Mouse (Mus musculus) heart, postnatal 14 days (tissue): ENCODE data around the gene Tfap2d. TPM values are rescaled to one million over a fixed set of nuclear protein-coding genes. Genes with fewer than 3 reads are reported as not detected.

Experiments
- DNase-seq, 2 experiments: peaks; one replicate each; pipeline ENCODE4 v3.0.0; 2021 to 2022
- intact Hi-C: fragments of 180-260 bp; cut with DNase I; formaldehyde crosslinking; loops from one replicate; pipeline ENCODE4 v1.15.1; 2025
- long read RNA-seq, 2 experiments: library from polyadenylated mRNA; stranded (forward); transcript quantifications; one replicate each; pipeline ENCODE4 v2.0.0; 2021
- total RNA-seq, 2 experiments: library from RNA; stranded (reverse); gene quantifications; 2 replicates each; pipeline ENCODE4 v1.2.3; 2021

Gene Tfap2d
- not detected for total RNA-seq
- long read RNA-seq, experiment 1, result 0 reads
- long read RNA-seq, experiment 2, result 0 reads

DNA sequence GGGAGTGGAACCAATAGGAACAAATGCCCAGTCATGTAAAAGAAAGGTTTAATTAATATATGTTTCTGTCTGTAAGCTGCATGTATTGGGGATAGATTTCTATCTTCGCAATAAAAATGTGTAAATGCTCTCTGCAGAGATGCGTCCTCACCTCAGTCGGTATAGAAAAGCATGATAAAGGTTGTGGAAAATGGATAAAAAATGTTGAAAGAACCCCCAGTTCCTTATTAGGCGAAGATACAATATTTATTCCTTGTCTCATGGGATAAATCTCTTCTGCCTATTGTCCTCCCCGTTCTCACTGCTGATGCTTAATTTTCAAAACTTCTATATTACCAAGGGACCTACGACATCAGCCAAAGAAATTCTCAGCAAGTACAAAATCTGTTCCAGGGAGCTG, at the start of gene Tfap2d:
Gene Tfap2d (plus strand): TSS at position 392 of the 400 bp plus-strand sequence.
- intact Hi-C loops, result no loop called here
- DNase-seq, result no peak

- intact Hi-C loops, result no loop called here
- no peak for DNase-seq
Observed at GRCm38 (mm10) chr1:19056300-19056699, 46.5 kb upstream of the Tfap2d start.

GRCm38 (mm10) chr1:19056861-19057260, 46.0 kb upstream of the Tfap2d start:
- intact Hi-C loops, result no loop called here
- no peak for DNase-seq

GRCm38 (mm10) chr1:19088078-19088477, 14.7 kb upstream of the Tfap2d start:
- no peak for DNase-seq
- intact Hi-C loops, result no loop called here

DNA sequence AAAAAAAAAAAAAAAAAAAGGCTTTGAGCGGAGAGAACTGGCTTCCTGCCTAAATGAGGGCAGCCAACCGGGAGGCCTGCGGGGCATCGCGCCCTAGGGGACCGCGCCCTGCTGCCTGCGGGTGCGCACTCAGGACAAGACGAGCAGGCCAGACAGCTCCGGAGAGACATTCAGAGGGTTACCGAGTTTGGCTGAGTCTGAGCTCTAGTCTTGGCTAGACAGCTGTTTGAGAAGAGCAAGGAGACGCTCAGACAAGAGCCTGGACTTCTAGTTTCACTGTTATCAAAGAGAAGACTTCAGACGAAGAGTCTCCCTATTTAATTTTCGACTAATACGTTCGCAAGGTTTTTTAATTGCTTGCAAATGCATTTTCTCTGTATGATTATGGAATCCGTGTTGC, 5.9 kb upstream of the Tfap2d start:
- no peak for DNase-seq
- intact Hi-C loops, result no loop called here

- DNase-seq, result no peak
- intact Hi-C loops, result no loop called here
Observed at GRCm38 (mm10) chr1:19103316-19103715, 494 bp downstream of the Tfap2d start.

- intact Hi-C loops, result no loop called here
- DNase-seq, result no peak
Observed at GRCm38 (mm10) chr1:19103776-19104142, 937 bp downstream of the Tfap2d start.

DNA sequence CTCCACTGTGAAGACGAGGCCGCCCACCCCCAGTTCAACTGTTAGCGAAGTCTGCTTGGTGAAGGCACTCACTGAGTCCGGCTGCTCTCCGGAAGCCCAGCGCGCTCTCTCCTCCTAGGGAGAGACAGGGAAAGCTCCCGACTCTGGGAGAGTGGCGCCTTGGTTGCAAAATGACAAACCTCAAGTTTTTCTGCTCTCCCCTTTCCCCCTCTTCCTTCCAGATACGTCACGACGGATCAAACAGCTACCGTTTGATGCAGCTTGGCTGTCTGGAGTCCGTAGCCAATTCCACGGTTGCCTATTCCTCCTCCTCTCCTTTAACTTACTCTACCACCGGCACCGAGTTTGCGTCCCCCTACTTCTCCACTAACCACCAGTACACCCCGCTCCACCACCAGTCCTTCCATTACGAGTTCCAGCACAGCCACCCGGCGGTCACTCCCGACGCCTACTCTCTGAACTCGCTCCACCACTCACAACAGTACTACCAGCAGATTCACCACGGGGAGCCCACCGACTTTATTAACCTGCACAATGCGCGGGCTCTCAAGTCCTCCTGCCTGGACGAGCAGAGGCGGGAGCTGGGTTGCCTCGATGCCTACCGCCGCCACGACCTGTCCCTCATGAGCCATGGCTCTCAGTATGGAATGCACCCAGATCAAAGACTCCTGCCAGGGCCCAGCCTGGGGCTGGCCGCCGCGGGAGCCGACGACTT, 1.5 kb downstream of the Tfap2d start:
- intact Hi-C loops, result no loop called here
- no peak for DNase-seq

- no peak for DNase-seq
- intact Hi-C loops, result no loop called here
Observed at GRCm38 (mm10) chr1:19106401-19106800, 3.6 kb downstream of the Tfap2d start.

DNA sequence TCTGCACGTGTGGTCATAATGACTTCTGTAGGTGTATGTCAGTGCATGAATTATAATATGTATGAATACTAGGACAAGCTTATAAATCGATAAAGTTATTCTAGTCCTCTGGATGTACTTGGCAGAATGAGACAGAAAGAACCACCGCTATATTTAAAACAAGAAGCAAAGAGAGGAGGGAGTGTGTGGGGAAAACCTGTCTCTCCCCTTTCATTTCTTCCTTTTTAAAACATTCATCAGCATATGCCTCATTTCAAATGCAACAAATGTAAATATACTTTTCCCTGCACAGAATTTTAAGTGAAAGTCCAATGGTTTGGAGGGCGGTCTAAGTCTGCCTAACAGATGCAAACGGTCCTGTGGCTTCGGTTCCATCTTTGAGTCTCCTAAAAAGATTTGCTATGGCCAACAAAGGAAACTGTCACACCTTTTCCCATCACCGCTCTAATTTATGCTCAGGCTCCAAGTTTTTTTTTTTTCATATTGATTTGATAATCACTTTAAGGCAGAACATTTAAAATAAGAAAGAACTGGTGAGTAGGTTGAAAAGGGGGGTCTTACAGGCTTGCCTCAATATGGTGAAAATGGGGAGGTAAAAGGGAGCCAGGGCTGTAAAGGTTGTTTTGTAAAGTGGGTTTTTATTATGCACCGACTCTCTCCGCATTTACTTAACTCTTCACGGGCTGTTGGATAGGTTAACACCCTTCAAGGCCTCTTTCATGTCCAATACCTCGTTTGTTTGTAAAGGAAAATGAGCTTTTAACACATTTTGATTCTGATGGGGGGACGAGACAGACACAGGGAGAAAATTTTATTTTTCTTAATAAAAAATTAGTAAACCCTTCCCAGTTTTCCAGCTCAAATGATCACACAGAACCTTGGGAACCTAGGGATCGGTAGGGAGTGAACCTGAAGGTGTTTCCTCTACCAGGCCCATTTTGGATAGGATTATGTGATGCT, 4.3 kb downstream of the Tfap2d start:
- intact Hi-C loops, result no loop called here
- no peak for DNase-seq

DNA sequence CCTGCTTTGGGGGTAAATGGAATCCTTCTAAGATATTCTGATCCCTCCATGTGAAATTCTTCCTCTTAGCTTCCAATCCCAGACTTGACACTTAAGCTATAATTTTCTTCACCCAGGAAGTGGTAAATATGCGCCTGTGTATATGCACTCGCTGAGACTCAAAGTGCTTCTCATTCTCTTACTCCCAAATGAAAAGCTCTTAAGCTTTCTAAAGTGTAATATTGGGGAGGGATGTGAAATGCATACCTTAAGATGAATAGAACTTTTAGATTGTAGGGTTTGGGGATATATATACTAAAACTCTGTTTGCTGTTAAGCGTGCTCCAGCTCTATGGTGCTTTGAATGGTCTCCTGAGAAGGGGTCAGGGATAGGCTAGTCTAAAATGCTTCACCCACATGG, 5.0 kb downstream of the Tfap2d start:
- intact Hi-C loops, result no loop called here
- DNase-seq, result no peak

DNA sequence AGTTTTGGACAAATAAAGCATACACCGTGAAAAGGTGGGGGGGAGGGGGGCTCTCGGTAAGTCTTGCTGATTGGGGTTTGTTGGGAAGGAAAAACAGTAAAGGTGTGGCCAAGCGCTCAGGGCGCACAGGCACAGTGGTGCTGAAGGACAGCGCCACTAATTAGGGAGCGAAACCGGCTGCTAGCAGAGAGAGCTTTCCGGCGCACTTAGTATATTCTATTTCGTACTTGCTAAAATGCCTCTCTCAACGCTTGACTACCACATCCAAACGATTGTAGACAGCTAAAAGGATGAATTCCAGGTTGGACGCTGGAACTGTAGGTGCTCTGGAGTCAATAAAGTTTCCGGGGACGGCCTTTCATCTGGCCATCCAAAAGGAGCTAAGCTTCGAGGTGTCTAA, 6.9 kb downstream of the Tfap2d start:
- intact Hi-C loops, result no loop called here

DNA sequence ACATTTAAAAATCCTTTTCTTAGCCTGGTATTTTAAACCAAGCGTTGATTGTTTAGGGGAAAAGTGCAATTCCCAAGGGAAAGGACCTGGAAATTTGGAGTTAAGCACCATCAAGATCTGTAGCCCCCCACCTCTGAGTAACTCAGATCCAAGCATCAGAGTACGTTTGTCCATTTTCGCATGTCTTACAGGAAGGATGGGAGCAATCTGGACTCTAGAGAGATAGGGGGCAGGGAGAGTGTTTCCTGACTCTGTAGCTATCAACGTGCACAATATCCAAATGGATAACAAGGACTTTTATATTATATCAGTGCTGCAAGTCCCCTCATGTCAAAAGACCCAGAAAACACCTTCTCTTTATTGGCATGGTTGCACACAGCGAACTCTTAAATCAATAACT, 7.4 kb downstream of the Tfap2d start:
- intact Hi-C loops, result no loop called here
- DNase-seq, result no peak

More for the DNA sequence above, 6.9 kb downstream of the Tfap2d start:
- peak in 1 of 2 experiments; percentile 28 for DNase-seq

GRCm38 (mm10) chr1:19111020-19111419, 8.2 kb downstream of the Tfap2d start:
- intact Hi-C loops, result no loop called here
- DNase-seq, result no peak

GRCm38 (mm10) chr1:19178742-19179397, 76.0 kb downstream of the Tfap2d start:
- peak in 1 of 2 experiments; percentile 1 for DNase-seq
- intact Hi-C loops, result loop anchor here (5.0 kb wide), 1 partner anchor 817 kb away; no protein-coding TSS in a partner anchor

DNA sequence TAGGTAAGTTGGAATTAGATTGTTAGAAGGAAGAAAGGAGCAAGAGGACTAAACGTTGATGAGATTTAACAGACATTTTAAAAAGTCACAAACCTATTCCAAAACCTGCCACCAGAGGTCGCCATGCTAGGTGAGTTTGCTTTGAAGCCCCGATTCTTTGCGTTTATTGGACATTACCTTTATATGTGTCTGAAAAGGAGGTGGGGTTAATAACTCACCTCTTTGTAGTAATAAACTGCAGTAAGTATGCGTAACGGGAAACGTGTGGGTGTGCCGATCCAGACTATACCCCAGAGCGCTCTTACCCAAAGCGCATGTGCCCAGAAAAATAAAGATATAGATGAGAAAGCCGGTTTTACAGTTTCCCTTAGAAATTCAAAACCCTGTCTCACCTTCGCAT, 102.8 kb downstream of the Tfap2d start:
- peak; percentile 5 to 23 for DNase-seq
- intact Hi-C loops, result loop anchor here (5.0 kb wide), 2 partner anchors 767 to 1307 kb away; no protein-coding TSS in a partner anchor

GRCm38 (mm10) chr1:19206194-19206593, 103.4 kb downstream of the Tfap2d start:
- intact Hi-C loops, result loop anchor here (5.0 kb wide), 2 partner anchors 766 to 1306 kb away; no protein-coding TSS in a partner anchor
- no peak for DNase-seq

GRCm38 (mm10) chr1:19207611-19208010, 104.8 kb downstream of the Tfap2d start:
- DNase-seq, result no peak
- intact Hi-C loops, result loop anchor here (5.0 kb wide), 2 partner anchors 765 to 1305 kb away; no protein-coding TSS in a partner anchor

DNA sequence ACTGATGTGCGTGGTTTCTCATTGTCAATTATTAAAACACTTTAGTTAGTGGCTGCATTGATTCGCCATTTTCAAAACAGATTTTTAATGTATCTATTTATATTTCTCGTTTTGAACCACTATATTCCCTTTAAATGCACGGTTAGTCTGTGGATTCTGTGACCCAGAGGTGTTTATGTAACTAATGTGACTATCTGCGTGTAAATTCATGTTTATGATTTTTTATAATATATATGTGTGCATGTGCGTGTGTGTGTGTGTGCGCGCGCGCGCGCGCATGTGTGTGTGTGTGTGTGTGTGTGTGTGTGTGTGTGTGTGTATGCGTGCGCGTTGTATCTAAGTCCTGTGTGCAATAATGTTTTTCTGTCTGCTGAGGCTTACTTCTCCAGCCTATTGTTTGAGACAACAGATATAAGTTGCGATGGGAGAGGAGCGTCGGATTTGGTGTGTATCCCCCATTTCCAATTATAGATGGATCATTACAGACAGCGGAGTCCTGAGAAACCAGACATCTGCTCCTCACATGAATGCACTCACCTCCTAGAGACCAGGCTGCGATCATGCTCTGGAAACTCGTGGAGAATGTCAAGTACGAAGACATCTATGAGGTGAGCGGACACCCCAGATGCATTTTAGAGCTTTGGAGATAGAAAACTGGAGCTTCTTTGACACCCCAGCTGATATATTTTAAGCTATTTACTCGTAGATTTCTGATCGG, 106.0 kb downstream of the Tfap2d start, which contains the start of gene Tfap2b:
Gene Tfap2b (plus strand): TSS at position 274 of the 718 bp plus-strand sequence.
- intact Hi-C loops, result loop anchor here (5.0 kb wide), 2 partner anchors 764 to 1304 kb away; no protein-coding TSS in a partner anchor
- no peak for DNase-seq

- DNase-seq, result no peak
- intact Hi-C loops, result loop anchor here (5.0 kb wide), 2 partner anchors 763 to 1303 kb away; no protein-coding TSS in a partner anchor
Observed at GRCm38 (mm10) chr1:19209359-19209745, 106.5 kb downstream of the Tfap2d start.
